Mouse (Mus musculus) stomach, embryonic 16.5 days (tissue): ENCODE measurements at regions not wholly inside any gene's neighbourhood (a gene's known extent, or its start where the extent isn't known, plus 50 kb on each side); places are given as distances from the start of the nearest gene placed in this dataset.

Experiments
- ATAC-seq: fragments of 200-750 bp; cut with Nextera tagmentation; 2 replicates; pipeline ENCODE4 v1.8.0; 2017; ENCODE audit warnings: moderate number of reproducible peaks, moderate TSS enrichment; ENCODE audit not compliant: insufficient read depth, low FRiP score
- H3K27ac ChIP-seq: fragments of 300-500 bp; sonication (generic); 2 replicates; pipeline ENCODE4 v1.5.1; 2014; ENCODE audit warnings: low read length
- H3K27me3 ChIP-seq: fragments of 300-500 bp; sonication (generic); 2 replicates; pipeline ENCODE4 v1.6.1; 2014; ENCODE audit warnings: low read length, control low read depth, mixed read lengths; ENCODE audit not compliant: control insufficient read depth, insufficient read depth
- H3K36me3 ChIP-seq: fragments of 300-500 bp; sonication (generic); 2 replicates; pipeline ENCODE4 v1.6.1; 2014; ENCODE audit warnings: low read length; ENCODE audit not compliant: control insufficient read depth, insufficient read depth
- H3K4me1 ChIP-seq: fragments of 300-500 bp; sonication (generic); 2 replicates; pipeline ENCODE4 v1.6.1; 2014; ENCODE audit warnings: low read length, control low read depth, mixed read lengths; ENCODE audit not compliant: control insufficient read depth, insufficient read depth
- H3K4me2 ChIP-seq: fragments of 300-500 bp; sonication (generic); 2 replicates; pipeline ENCODE4 v1.6.1; 2014; ENCODE audit warnings: low read depth, low read length, mixed read lengths
- H3K4me3 ChIP-seq: fragments of 300-500 bp; sonication (generic); replicated peaks from 2 replicates; pipeline ENCODE4 v1.5.1; 2014; ENCODE audit warnings: mild to moderate bottlenecking, low read length
- H3K9ac ChIP-seq: fragments of 300-500 bp; sonication (generic); 2 replicates; pipeline ENCODE4 v1.6.1; 2014; ENCODE audit warnings: low read length
- H3K9me3 ChIP-seq: fragments of 300-500 bp; sonication (generic); replicated peaks from 2 replicates; pipeline ENCODE4 v1.6.1; 2016; ENCODE audit warnings: low read length, control low read depth; ENCODE audit not compliant: control insufficient read depth
- WGBS: fragments of 180-500 bp; shearing (Covaris S2); extraction: QIAGEN DNeasy Blood & Tissue Kit; methylation state at CpG from one replicate; pipeline ENCODE4 v1.1.7; 2014; 5-methylcytosine and 5-hydroxymethylcytosine counted together

GRCm38 (mm10) chr3:105169117-105169516 lies 102.5 kb downstream of the 4930564D02Rik start:
- Histone ChIP-seq H3K9me3 (no peaks in the 10 kb centered on the region), H3K4me2 (no peak overlapping the region), H3K9ac (no peak overlapping the region), H3K4me3 (no peak overlapping the region), H3K4me1 (no peaks in the 10 kb centered on the region), H3K27me3 (no peaks in the 10 kb centered on the region), H3K27ac (no peak overlapping the region), H3K36me3 (no peaks in the 10 kb centered on the region)
- WGBS = 52% methylated on average over 4 of the region's 4 CpGs
- ATAC-seq = no peak

DNA sequence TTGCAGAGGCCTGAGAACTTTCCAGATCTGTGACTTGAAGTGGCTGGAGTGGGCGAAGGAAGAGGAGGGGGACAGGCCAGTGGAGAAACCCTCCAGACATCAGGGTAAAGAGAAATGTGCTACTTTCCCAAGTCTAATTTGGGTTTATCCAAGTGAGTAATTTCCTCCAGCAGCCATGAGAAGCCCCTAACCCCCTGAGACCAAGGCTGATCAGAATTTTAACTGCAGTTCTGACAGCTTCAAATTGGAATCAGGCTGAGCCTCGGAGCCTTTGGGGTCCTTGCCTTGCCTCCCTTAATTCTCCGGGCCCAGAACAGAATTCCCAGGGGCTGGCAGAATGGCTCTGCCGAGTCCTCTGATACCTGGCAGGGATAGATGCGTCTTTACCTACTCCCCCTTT lies 104.9 kb downstream of the 4930564D02Rik start:
- H3K4me3 ChIP-seq = no peak overlapping the region
- no peak overlapping the region for H3K27ac ChIP-seq
- H3K36me3 ChIP-seq = no peaks in the 10 kb centered on the region
- H3K9ac ChIP-seq = no peak overlapping the region
- no peak overlapping the region for H3K4me2 ChIP-seq
- WGBS = 75% methylated on average over 5 of the region's 5 CpGs
- no peaks in the 10 kb centered on the region for H3K9me3 ChIP-seq
- H3K27me3 ChIP-seq = no peaks in the 10 kb centered on the region
- no peaks in the 10 kb centered on the region for H3K4me1 ChIP-seq
- ATAC-seq = no peak

- no peak overlapping the region for H3K4me2 ChIP-seq
- H3K36me3 ChIP-seq = no peaks in the 10 kb centered on the region
- no peak for ATAC-seq
- no peak overlapping the region for H3K9ac ChIP-seq
- no peak overlapping the region for H3K4me3 ChIP-seq
- H3K27me3 ChIP-seq = no peaks in the 10 kb centered on the region
- WGBS = 78% methylated on average over 1 of the region's 1 CpGs
- H3K4me1 ChIP-seq = no peaks in the 10 kb centered on the region
- no peak overlapping the region for H3K27ac ChIP-seq
- no peaks in the 10 kb centered on the region for H3K9me3 ChIP-seq
These were observed 105.4 kb downstream of the 4930564D02Rik start for GRCm38 (mm10) chr3:105172054-105172453.

DNA sequence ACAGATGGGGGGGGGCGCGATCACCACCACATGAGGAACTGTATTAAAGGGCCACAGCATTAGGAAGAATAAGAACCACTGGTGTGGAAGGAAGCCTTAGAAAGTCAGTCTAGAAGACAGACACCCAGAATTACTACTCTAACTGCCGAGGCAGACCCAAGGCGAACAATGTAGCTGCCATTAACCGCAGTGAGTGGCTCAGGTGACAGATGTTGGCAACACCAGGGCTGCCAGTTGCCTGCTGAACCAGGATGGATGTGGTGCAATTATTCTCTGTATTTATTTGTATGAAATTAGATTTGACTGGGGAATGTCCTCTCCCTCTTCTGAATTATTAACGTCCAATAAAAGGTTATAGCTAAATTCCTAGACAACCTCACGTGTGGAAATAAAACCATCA lies 124.7 kb downstream of the 4930564D02Rik start:
- Histone ChIP-seq H3K4me3 (no peak overlapping the region), H3K9me3 (no peaks in the 10 kb centered on the region), H3K27me3 (no peaks in the 10 kb centered on the region), H3K36me3 (no peaks in the 10 kb centered on the region), H3K4me2 (no peak overlapping the region), H3K27ac (no peak overlapping the region), H3K4me1 (no peaks in the 10 kb centered on the region), H3K9ac (no peak overlapping the region)
- no peak for ATAC-seq
- 89% methylated on average over 7 of the region's 7 CpGs for WGBS

GRCm38 (mm10) chr3:105191830-105192229 lies 125.2 kb downstream of the 4930564D02Rik start:
- no peak overlapping the region for H3K4me3 ChIP-seq
- H3K4me2 ChIP-seq = no peak overlapping the region
- no peak for ATAC-seq

GRCm38 (mm10) chr3:105200735-105201134 lies 134.1 kb downstream of the 4930564D02Rik start:
- H3K27me3 ChIP-seq = no peaks in the 10 kb centered on the region
- no peak overlapping the region for H3K4me2 ChIP-seq
- ATAC-seq = no peak
- H3K36me3 ChIP-seq = no peaks in the 10 kb centered on the region
- 79% methylated on average over 3 of the region's 3 CpGs for WGBS
- H3K9ac ChIP-seq = no peak overlapping the region
- H3K27ac ChIP-seq = no peak overlapping the region
- no peaks in the 10 kb centered on the region for H3K4me1 ChIP-seq
- H3K4me3 ChIP-seq = no peak overlapping the region
- H3K9me3 ChIP-seq = no peaks in the 10 kb centered on the region

More at GRCm38 (mm10) chr3:105191830-105192229, 125.2 kb downstream of the 4930564D02Rik start:
- H3K9me3 ChIP-seq = no peaks in the 10 kb centered on the region
- H3K27ac ChIP-seq = no peak overlapping the region
- H3K27me3 ChIP-seq = no peaks in the 10 kb centered on the region
- H3K9ac ChIP-seq = no peak overlapping the region
- H3K4me1 ChIP-seq = no peaks in the 10 kb centered on the region
- no peaks in the 10 kb centered on the region for H3K36me3 ChIP-seq
- WGBS = 35% methylated on average over 7 of the region's 7 CpGs

- 58% methylated on average over 5 of the region's 5 CpGs for WGBS
- Histone ChIP-seq H3K27ac (no peak overlapping the region), H3K36me3 (no peaks in the 10 kb centered on the region), H3K9me3 (no peaks in the 10 kb centered on the region), H3K27me3 (no peaks in the 10 kb centered on the region), H3K4me2 (no peak overlapping the region), H3K4me3 (no peak overlapping the region), H3K9ac (no peak overlapping the region), H3K4me1 (no peaks in the 10 kb centered on the region)
- ATAC-seq = no peak
These were observed 142.5 kb downstream of the 4930564D02Rik start for GRCm38 (mm10) chr3:105209164-105209563.

DNA sequence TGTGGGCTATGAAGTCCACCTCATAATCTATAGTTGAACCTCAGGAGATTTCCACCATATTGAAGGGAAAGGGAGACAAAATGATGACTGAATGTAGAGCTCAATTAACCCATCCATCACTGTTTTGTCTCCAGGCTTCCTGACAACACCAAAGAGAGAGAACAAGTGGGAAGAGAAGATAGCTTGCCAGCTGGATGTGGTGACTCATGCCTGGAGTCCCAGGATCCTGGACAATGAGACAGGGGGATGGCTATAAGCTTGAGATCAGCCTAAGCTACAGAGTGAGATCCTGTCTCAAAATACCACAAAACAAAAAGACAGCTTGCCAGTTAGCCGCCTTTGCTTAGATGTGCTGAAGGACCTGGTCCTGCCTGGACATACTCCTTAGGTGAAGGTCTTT lies 144.4 kb downstream of the 4930564D02Rik start:
- no peaks in the 10 kb centered on the region for H3K9me3 ChIP-seq
- no peak overlapping the region for H3K4me2 ChIP-seq
- no peaks in the 10 kb centered on the region for H3K4me1 ChIP-seq
- no peaks in the 10 kb centered on the region for H3K36me3 ChIP-seq
- no peak overlapping the region for H3K27ac ChIP-seq
- H3K9ac ChIP-seq = no peak overlapping the region
- H3K4me3 ChIP-seq = no peak overlapping the region
- WGBS = 75% methylated on average over 1 of the region's 1 CpGs
- no peaks in the 10 kb centered on the region for H3K27me3 ChIP-seq
- no peak for ATAC-seq

- no peaks in the 10 kb centered on the region for H3K4me1 ChIP-seq
- ATAC-seq = no peak
- H3K36me3 ChIP-seq = no peaks in the 10 kb centered on the region
- H3K9me3 ChIP-seq = no peaks in the 10 kb centered on the region
- no peak overlapping the region for H3K4me3 ChIP-seq
- no peak overlapping the region for H3K9ac ChIP-seq
- H3K27me3 ChIP-seq = no peaks in the 10 kb centered on the region
- no peak overlapping the region for H3K4me2 ChIP-seq
- H3K27ac ChIP-seq = no peak overlapping the region
- 62% methylated on average over 3 of the region's 3 CpGs for WGBS
These were observed 145.1 kb downstream of the 4930564D02Rik start for GRCm38 (mm10) chr3:105211726-105212125.

- H3K9me3 ChIP-seq = no peaks in the 10 kb centered on the region
- WGBS = 24% methylated on average over 4 of the region's 4 CpGs
- H3K4me2 ChIP-seq = no peak overlapping the region
- no peak for ATAC-seq
- no peak overlapping the region for H3K27ac ChIP-seq
- no peaks in the 10 kb centered on the region for H3K36me3 ChIP-seq
- no peak overlapping the region for H3K4me3 ChIP-seq
- H3K9ac ChIP-seq = no peak overlapping the region
- H3K4me1 ChIP-seq = no peaks in the 10 kb centered on the region
- no peaks in the 10 kb centered on the region for H3K27me3 ChIP-seq
These were observed 148.2 kb downstream of the 4930564D02Rik start for GRCm38 (mm10) chr3:105214867-105215266.
